Mouse (Mus musculus) layer of hippocampus, postnatal 36 days (tissue): ENCODE data around the gene Gm10490. TPM values are rescaled to one million over a fixed set of nuclear protein-coding genes. Genes with fewer than 3 reads are reported as not detected.

Source experiments
- DNase-seq, 2 experiments: peaks; one replicate each; pipeline ENCODE4 v3.0.0; 2022
- total RNA-seq, 2 experiments: library from RNA; stranded (reverse); gene quantifications; 2 replicates each; pipeline ENCODE4 v1.2.3; 2021

Gene Gm10490
- total RNA-seq, 2 experiments from 2014 or later: 1.2 TPM; not detected in 1

- no peak for DNase-seq
Observed at GRCm38 (mm10) chrX:7927116-7927515, 17.8 kb downstream of the Gm10490 start.

- no peak for DNase-seq
Observed at GRCm38 (mm10) chrX:7928270-7928790, 19.0 kb downstream of the Gm10490 start, which contains the start of gene Eras. Gene Eras, minus strand, starts transcription at chrX:7928607.

- no peak for DNase-seq
Observed at GRCm38 (mm10) chrX:7936874-7937273, 27.5 kb downstream of the Gm10490 start.

GRCm38 (mm10) chrX:7937667-7938066 is 28.3 kb downstream of the Gm10490 start:
- no peak for DNase-seq

GRCm38 (mm10) chrX:7945618-7946017 is 36.3 kb downstream of the Gm10490 start:
- no peak for DNase-seq

- no peak for DNase-seq
Observed at GRCm38 (mm10) chrX:7947108-7947899, 38.0 kb downstream of the Gm10490 start, which contains the start of gene Hdac6. Gene Hdac6, minus strand, starts transcription at chrX:7947889.

- DNase-seq: peak; percentile 90 to 93
Observed at GRCm38 (mm10) chrX:7947900-7948492, 38.7 kb downstream of the Gm10490 start.

GRCm38 (mm10) chrX:7950091-7950490 is 40.7 kb downstream of the Gm10490 start:
- DNase-seq: no peak

- no peak for DNase-seq
Observed at GRCm38 (mm10) chrX:7958868-7959267, 49.5 kb downstream of the Gm10490 start.

Other genes with a start within 250 kb of the Gm10490 start
- 1 to 10 TPM; 5.1 to 5.7 TPM for gene Plp2, start 238.2 kb upstream of the Gm10490 start, total RNA-seq
- under 1 TPM; 0.15 to 0.30 TPM for gene Magix, start 228.3 kb upstream of the Gm10490 start, total RNA-seq
- gene Gpkow, start 212.4 kb upstream of the Gm10490 start, total RNA-seq: 10 to 100 TPM; 35.0 to 36.2 TPM
- gene Wdr45, start 195.2 kb upstream of the Gm10490 start, total RNA-seq: 10 to 100 TPM; 56.6 to 65.1 TPM
- gene Gm45208, start 187.3 kb upstream of the Gm10490 start, total RNA-seq: under 1 TPM in 1 of 2 experiments, not detected in 1; 0.61 TPM
- 100 to 1,000 TPM; 101 to 104 TPM for gene Praf2, start 181.1 kb upstream of the Gm10490 start, total RNA-seq
- gene Ccdc120, start 158.6 kb upstream of the Gm10490 start, total RNA-seq: 10 to 100 TPM; 14.3 to 16.0 TPM
- gene Tfe3, start 147.0 kb upstream of the Gm10490 start, total RNA-seq: 10 to 100 TPM; 26.7 to 27.4 TPM
- 100 to 1,000 TPM in 1 of 2 experiments, 10 to 100 TPM in 1; 92.2 to 106 TPM for gene Gripap1, start 119.8 kb upstream of the Gm10490 start, total RNA-seq
- gene Kcnd1, start 87.3 kb upstream of the Gm10490 start, total RNA-seq: 10 to 100 TPM in 1 of 2 experiments, 1 to 10 TPM in 1; 7.3 to 10.3 TPM
- gene Otud5, start 68.2 kb upstream of the Gm10490 start, total RNA-seq: 10 to 100 TPM; 79.8 to 82.6 TPM
- 10 to 100 TPM; 57.8 to 58.6 TPM for gene Pim2, start 31.3 kb upstream of the Gm10490 start, total RNA-seq
- gene Slc35a2, start 25.5 kb upstream of the Gm10490 start, total RNA-seq: 10 to 100 TPM; 39.9 to 40.9 TPM
- 10 to 100 TPM; 82.7 to 83.6 TPM for gene Pqbp1, start 10.3 kb upstream of the Gm10490 start, total RNA-seq
- gene Timm17b, start 10.2 kb upstream of the Gm10490 start, total RNA-seq: 10 to 100 TPM; 22.2 to 24.0 TPM
- gene Gm10491, start 1.7 kb upstream of the Gm10490 start, total RNA-seq: not detected
- gene Pcsk1n, start 10.3 kb downstream of the Gm10490 start, total RNA-seq: 100 to 1,000 TPM; 365 to 412 TPM
- gene Eras, start 19.1 kb downstream of the Gm10490 start, total RNA-seq: not detected
- gene Hdac6, start 38.3 kb downstream of the Gm10490 start, total RNA-seq: 10 to 100 TPM; 50.6 to 50.8 TPM
- not detected for gene Gata1, start 68.5 kb downstream of the Gm10490 start, total RNA-seq
- gene Glod5, start 109.0 kb downstream of the Gm10490 start, total RNA-seq: under 1 TPM in 1 of 2 experiments, not detected in 1; 0.81 TPM
- gene Suv39h1, start 165.2 kb downstream of the Gm10490 start, total RNA-seq: 10 to 100 TPM; 19.1 to 19.8 TPM
- 1 to 10 TPM in 1 of 2 experiments, under 1 TPM in 1; 0.81 to 1.2 TPM for gene Was, start 181.0 kb downstream of the Gm10490 start, total RNA-seq
- gene Wdr13, start 223.3 kb downstream of the Gm10490 start, total RNA-seq: 100 to 1,000 TPM; 215 to 227 TPM
- gene Rbm3, start 236.3 kb downstream of the Gm10490 start, total RNA-seq: 100 to 1,000 TPM in 1 of 2 experiments, 10 to 100 TPM in 1; 83.4 to 113 TPM